Mouse (Mus musculus) gastrocnemius, adult 8-10 months (tissue): ENCODE data around the gene Cacna1g. TPM values are rescaled to one million over a fixed set of nuclear protein-coding genes. Genes with fewer than 3 reads are reported as not detected.
"Not testable (repeated sequence)": the region's sequence is repeated elsewhere in the genome, so short reads cannot be mapped to it uniquely, and the experiment has no call there.

Experiments
- DNase-seq, 2 experiments: peaks; one replicate each; pipeline ENCODE4 v3.0.0; 2022; ENCODE audit warnings: low spot score in 2 of 2
- total RNA-seq, 4 experiments: library from RNA; stranded (reverse); gene quantifications; 2 replicates each; pipeline ENCODE4 v1.2.4; 2022

Gene Cacna1g
- total RNA-seq, 4 experiments from 2014 or later = 0.63 to 1.3 (median 0.86) TPM

GRCm38 (mm10) chr11:94404641-94405260 is 69.2 kb downstream of the Cacna1g start:
- peak; percentile 52 to 61 for DNase-seq

- DNase-seq = no peak
Observed at GRCm38 (mm10) chr11:94404178-94404577, 69.8 kb downstream of the Cacna1g start.

GRCm38 (mm10) chr11:94403757-94404156 is 70.2 kb downstream of the Cacna1g start:
- DNase-seq = no peak

- no peak for DNase-seq
Observed at GRCm38 (mm10) chr11:94402731-94403130, 71.3 kb downstream of the Cacna1g start.

- DNase-seq = not testable (repeated sequence)
Observed at GRCm38 (mm10) chr11:94402029-94402428, 72.0 kb downstream of the Cacna1g start.

- no peak for DNase-seq
Observed at GRCm38 (mm10) chr11:94400996-94401395, 73.0 kb downstream of the Cacna1g start.

- DNase-seq = no peak
Observed at GRCm38 (mm10) chr11:94394107-94394506, 79.9 kb downstream of the Cacna1g start.

- not testable (repeated sequence) for DNase-seq
Observed at GRCm38 (mm10) chr11:94393490-94393889, 80.5 kb downstream of the Cacna1g start.

GRCm38 (mm10) chr11:94392672-94393109 is 81.3 kb downstream of the Cacna1g start, which contains the start of gene Abcc3:
Gene Abcc3, minus strand, starts transcription at chr11:94392997.
- DNase-seq = no peak

- no peak for DNase-seq
Observed at GRCm38 (mm10) chr11:94391661-94392060, 82.3 kb downstream of the Cacna1g start.

- no peak for DNase-seq
Observed at GRCm38 (mm10) chr11:94390825-94391224, 83.2 kb downstream of the Cacna1g start.

- no peak for DNase-seq
Observed at GRCm38 (mm10) chr11:94389724-94390396, 84.1 kb downstream of the Cacna1g start.

GRCm38 (mm10) chr11:94389021-94389420 is 85.0 kb downstream of the Cacna1g start:
- no peak for DNase-seq

- no peak for DNase-seq
Observed at GRCm38 (mm10) chr11:94387756-94388155, 86.2 kb downstream of the Cacna1g start.

- DNase-seq = no peak
Observed at GRCm38 (mm10) chr11:94385977-94386771, 87.8 kb downstream of the Cacna1g start.

GRCm38 (mm10) chr11:94379736-94380135 is 94.3 kb downstream of the Cacna1g start:
- no peak for DNase-seq

- no peak for DNase-seq
Observed at GRCm38 (mm10) chr11:94379061-94379460, 94.9 kb downstream of the Cacna1g start.

GRCm38 (mm10) chr11:94374276-94374948 is 99.6 kb downstream of the Cacna1g start:
- no peak for DNase-seq

GRCm38 (mm10) chr11:94370809-94371208 is 103.2 kb downstream of the Cacna1g start:
- no peak for DNase-seq

GRCm38 (mm10) chr11:94369981-94370380 is 104.0 kb downstream of the Cacna1g start:
- DNase-seq = no peak

- DNase-seq = no peak
Observed at GRCm38 (mm10) chr11:94365340-94365739, 108.7 kb downstream of the Cacna1g start.
